Mouse (Mus musculus): ENCODE data around the gene Usp16.
"Not testable (repeated sequence)": the region's sequence is repeated elsewhere in the genome, so short reads cannot be mapped to it uniquely, and the experiment has no call there.

Usp16 gene

DNA sequence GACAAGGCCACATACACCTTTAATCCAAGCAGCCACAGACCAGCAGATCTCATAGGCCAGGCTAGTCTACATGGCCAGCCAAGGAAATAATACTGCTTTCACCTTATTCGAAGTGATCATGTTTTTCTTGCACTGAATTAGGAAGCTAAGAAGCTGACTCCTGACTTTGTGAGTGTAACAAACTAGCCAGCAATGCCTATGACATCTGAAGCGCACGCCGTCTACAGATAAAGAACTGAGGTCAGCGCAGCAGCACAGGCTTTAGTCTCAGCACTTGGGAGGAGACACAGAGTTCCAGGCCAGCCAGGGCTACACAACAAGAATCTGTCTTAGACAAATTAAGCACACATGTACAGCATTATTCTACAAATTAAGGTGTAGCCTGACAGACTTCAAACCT is 32.2 kb downstream of the Usp16 start:
- DNase-seq (ENCODE audit: low spot score) = no peak

DNA sequence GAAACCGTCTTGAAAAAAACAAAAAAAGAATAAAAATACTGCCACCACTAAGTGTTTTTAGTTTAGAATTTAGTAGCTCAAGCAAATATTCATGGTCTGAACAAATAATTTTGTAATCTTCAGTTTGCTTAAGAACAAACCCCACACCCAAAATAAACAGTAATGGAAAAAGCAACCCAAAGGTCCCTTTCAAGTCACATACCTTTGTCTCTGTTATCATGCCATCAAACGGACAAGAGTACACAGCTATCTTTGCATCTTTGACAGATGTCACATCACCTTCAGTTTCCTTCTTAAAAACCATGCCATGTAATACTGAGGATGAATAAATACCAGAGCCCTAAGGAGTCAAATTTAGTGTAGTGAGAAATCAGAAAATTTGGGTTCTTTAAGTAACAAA is 34.1 kb downstream of the Usp16 start:
- DNase-seq (ENCODE audit: low spot score) = no peak

DNA sequence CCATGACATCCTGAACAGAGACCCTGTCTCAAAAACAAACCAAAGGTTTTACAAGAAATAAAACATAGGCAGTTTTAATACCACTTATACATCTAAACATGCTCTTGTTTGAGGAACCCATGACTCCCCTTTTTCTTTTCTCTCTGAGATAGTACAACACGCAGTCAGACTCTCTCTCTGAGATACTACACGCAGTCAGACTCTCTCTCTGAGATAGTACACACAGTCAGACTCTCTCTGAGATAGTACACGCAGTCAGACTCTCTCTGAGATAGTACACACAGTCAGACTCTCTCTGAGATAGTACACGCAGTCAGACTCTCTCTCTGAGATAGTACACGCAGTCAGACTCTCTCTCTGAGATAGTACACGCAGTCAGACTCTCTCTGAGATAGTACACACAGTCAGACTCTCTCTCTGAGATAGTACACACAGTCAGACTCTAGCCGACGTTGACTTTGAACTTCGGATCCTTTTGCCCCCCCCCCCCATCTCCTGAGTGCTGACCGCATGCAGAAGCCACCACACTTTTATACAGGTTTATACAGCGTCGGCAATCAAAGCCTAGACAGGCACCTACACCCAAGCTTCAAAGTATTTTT is 37.8 kb downstream of the Usp16 start:
- not testable (repeated sequence) for DNase-seq (ENCODE audit: low spot score)

DNA sequence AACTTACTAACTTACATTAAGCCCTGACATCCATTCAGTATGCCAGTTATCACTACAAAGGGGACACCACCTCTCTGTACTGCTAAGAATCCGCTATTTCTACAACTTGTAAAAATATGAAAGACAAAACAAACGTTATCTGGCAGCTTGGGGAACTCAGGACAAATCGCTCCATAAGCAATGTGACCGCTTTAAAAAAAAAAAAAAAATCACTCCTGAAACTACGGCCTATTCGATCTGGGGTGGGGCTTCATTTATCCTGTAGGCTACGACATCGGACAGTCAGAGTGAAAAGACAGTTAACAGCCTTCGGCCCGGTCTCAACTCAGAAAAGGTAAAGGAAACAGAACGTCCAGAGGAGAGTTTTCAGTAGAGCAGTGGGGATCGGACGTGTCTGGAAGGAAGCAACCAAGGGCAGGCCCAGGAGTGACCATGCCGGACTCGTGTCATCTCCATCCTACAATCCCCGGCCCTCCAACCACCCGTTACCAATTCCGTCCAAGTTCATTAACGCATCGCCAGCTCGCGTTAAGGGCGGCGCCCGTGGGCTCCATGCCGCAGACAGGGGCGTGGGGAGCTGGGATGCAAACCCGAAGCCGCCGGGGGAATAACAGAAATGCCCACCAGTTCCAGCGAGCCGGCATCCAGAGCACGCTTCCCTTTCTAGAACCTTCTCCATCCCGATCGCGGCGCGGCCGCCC is 40.6 kb downstream of the Usp16 start:
- DNase-seq (ENCODE audit: low spot score) = no peak

DNA sequence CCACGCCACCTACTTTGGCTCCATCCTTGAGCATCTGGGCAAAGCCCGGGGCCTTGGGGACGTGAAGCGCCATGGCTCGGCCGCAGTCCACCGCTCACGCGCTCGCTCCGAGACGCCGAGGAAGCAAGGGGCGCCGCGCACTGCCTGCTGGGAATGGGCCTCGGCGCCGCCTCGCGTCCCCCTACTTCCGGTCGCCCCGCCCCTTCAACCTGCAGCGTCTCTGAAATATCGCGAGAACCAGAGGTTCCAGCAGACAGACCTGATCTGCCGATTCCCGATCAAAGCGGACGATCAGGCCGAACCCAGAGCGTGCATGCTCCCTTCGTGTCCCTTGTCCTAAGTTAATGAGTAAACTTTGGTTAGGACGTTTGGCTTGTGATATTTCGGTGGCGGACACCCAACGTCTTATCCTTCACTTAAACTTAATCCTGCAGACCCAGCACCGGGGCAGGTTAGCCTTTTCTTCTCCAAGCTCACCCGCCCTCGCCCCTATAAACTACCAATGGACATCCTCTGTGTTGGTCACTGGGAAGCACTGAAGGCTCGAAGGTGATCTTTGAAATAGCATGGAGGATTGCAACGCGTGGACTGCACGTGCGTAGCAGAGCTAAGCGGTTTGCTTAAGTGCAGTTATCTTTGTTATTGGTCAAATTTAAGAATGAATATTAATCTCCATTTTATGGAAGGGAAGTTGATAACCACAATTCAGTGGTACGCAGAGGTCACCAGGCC is 41.4 kb downstream of the Usp16 start, which contains the start of gene Cct8:
TSS of gene Cct8 (minus strand) at position 158 of the 732 bp plus-strand sequence.
- DNase-seq (ENCODE audit: low spot score) = peak; percentile 97

DNA sequence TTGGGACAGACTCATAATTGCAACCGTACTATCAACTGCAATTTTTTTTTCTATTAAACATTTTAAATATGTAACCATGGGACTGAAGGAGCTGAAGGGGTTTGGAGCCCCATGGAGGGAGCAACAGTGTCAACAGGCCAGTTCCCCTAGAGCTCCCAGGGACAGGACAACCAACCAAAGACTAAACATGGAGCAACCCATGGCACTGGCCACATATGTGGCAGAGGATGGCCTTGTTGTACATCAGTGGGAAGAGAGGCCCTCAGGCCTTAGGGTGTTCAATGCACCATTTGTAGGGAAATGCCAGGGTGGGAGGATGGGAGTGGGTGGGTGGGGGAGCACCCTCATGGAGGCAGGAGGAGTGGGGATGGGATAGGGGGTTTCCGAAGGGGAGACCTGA is 42.2 kb downstream of the Usp16 start:
- no peak for DNase-seq (ENCODE audit: low spot score)

DNA sequence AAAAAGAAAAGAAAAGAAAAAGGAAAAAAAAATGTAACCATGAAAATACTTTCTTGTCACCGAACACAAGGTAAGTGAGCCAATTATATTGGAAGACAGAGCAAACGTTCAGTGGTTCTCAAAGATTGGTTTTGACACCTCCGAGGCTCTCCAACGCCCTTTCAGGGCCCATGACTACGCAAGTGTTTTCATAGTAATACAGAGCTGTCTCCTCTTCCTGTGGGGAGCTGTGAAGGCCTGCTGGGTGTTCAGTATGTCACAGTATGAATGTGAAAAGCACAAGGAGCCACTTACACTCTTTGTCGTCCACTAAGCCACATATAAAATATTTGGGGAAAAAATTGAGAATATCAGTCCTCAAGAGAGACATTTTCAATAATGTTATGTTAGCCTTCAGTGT is 42.7 kb downstream of the Usp16 start:
- DNase-seq (ENCODE audit: low spot score) = no peak

DNA sequence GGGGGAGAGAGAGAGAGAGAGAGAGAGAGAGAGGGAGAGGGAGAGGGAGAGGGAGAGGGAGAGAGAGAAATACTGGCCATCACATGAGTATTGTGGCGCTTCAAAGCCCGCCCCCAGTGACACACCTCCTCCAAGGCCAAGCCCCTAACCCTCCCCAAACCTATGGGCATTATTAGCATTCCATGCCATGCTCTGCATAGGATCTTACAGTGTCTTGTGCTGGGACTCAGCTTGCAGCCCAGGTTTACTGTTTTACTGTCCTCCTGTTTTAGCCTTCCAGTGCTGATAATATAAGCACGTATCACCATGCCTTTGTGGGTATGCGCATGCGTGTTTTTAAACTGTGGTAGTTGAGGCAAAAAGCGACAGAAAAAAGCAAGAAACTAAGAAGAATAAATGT is 45.1 kb downstream of the Usp16 start:
- DNase-seq (ENCODE audit: low spot score) = no peak

DNA sequence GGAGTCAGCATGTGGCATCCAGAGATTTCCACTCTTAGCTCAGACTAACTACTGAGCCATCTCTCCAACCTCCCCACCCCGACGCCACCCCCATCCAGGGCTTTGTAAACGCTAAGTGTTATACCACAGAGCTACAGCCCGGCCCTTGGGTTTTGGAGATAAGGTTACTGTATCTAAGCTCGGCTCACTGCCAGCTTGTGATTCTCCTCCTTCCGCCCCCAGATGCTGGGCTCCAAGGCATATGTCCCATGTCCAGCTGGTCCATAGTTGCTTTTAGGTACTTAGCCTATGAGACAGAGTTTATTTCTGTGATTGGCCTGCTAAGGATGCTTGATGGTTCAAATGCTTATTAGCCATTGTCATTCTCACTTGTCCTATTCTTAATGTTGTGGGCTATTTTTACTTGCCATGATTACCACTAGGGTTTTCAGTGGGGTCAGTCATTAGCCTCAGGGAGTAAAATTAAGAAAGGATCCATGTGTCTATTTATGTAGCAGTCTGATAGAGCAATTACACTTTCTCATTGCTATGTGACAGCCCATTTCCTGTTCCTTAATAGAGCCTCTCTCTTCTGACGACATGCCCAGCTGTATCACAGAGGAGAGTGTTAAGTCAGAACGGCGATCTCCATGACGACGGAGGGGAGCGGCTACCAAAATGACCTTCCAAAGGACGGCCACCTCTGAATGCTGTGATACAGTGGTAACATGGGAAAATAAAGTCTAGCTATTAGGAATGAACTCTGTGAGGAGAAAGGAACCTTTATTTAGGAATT is 47.0 kb downstream of the Usp16 start:
- no peak for DNase-seq (ENCODE audit: low spot score)

DNA sequence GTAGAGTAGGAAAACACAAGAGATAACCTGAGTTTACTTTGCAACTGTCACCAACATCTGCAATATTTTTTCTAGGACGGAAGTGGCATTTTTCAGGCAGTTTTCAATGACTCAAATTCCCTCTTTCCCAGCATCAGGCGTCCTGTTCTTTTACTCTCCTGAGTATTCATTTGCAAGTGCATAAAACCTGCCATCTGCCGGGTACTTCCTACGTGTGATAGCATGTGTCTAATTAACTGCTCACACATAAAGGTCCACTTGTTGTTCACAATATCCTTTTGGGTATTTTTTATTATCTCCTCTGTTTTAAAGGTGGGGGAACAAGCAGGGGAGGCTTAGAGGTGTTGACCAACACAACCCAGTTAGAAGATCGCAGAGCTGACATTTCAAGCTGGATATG is 57.2 kb downstream of the Usp16 start:
- DNase-seq (ENCODE audit: low spot score) = no peak

DNA sequence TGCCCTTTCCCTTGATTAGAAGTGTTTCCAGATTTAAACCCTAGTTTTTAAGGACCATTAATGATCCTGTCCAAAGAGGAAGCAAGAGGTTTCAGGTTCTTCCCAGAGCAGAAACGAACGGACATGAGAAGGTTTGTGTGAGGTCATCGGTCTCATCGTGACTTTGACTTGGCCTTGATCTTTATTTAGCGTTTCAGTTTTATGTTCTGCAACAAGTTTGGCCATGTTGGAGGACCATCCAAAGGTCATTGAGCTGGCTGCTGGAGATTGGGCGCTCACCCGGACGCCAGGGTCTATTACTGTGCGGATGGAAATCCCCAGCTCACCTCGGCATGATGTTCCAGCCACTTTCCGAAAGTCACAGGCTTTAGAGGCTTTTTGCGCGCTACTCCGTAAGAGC is 57.8 kb downstream of the Usp16 start:
- no peak for DNase-seq (ENCODE audit: low spot score)

DNA sequence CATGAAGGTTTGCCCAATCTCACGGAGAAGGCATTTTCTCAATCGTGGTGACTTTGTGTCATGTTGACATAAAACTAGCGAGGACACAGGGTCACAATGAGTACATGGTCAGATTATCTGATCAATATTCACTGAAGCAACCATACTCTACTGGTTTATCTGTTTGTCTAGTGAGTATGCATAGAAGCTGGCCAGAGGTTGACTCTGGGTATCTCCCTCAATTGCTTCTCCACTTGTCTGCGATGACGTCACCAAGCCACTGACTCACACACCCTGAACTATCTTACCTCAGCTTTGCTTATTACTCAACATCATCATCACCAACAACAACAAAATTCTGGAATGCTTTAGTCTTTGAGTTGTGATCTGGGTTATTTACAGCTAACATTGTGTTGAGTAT is 69.7 kb downstream of the Usp16 start:
- DNase-seq (ENCODE audit: low spot score) = no peak

DNA sequence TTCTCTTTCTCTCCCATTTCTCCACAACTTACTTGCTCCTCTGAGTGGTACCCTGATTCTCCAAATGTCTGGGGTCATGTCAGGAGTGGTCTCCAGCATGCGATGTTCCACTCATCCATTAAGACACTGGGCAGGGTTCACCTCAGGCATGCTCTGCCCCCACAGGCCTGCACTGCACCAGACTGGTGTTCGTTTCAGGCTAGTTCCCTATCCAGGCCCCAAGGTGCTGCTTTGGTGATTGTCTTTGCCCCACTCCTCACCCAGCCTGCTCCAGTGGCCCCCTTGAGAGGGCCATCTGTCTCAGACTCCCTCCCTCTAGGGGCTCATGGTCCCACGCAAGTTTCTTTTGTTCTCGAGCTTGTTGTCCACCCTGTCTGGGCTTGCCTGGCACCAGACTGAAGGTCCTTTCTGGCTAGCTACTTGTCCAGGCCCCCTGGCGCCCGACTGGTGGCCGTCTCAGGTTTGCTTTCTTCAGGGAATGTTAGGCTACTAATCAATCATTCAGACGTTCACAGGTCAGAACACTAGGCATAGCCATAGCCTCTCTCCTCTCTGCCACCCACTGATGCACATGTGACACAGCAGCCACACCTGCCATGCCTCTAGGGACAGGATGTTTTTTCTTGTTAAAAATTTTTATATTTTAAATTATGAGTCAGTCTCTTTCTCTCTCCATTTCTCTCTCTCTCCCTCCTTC is 73.2 kb downstream of the Usp16 start:
- DNase-seq (ENCODE audit: low spot score) = no peak

DNA sequence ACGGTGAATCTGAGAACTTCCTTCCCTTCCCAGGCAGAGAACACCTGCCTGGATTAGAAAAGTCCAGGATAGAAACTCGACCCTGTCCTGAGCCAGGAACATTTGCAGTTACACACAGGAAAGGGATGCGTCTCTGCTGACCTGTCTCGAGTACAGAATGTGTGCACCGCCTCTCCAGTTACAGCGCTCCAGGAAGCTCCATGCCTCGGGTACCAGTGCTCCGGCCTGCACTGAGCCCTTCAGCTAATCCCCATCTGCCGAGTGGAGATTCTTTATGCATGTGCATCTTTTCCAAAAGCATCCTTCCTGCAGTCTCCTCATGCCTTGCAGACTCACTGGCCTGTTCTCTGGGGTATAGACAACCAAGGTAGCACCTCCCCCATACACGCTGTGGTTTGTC is 74.3 kb downstream of the Usp16 start:
- no peak for DNase-seq (ENCODE audit: low spot score)
